Mouse (Mus musculus) cerebellum, adult (tissue): ENCODE measurements around the gene Csnk2a1.
"Not testable (repeated sequence)": the region's sequence is repeated elsewhere in the genome, so short reads cannot be mapped to it uniquely, and the experiment has no call there.

Experiments used
- ATAC-seq: cut with Nextera tagmentation; 2 replicates; pipeline ENCODE4 v1.9.2; 2017; ENCODE audit warnings: mild to moderate bottlenecking, moderate library complexity, mixed read lengths; ENCODE audit not compliant: insufficient number of reproducible peaks, low FRiP score, low TSS enrichment

The Csnk2a1 gene

GRCm38 (mm10) chr2:152230046-152230445, 3.4 kb downstream of the Csnk2a1 start:
- no peak for ATAC-seq

GRCm38 (mm10) chr2:152237926-152238325, 11.3 kb downstream of the Csnk2a1 start:
- ATAC-seq = no peak

- no peak for ATAC-seq
These were observed 13.9 kb downstream of the Csnk2a1 start for GRCm38 (mm10) chr2:152240580-152240979.

GRCm38 (mm10) chr2:152247213-152247612, 20.6 kb downstream of the Csnk2a1 start:
- no peak for ATAC-seq

- ATAC-seq = no peak
These were observed 23.9 kb downstream of the Csnk2a1 start for GRCm38 (mm10) chr2:152250511-152250910.

- no peak for ATAC-seq
These were observed 33.1 kb downstream of the Csnk2a1 start for GRCm38 (mm10) chr2:152259739-152260138.

- ATAC-seq = no peak
These were observed 47.0 kb downstream of the Csnk2a1 start for GRCm38 (mm10) chr2:152273639-152274038.

GRCm38 (mm10) chr2:152281407-152281806, 54.8 kb downstream of the Csnk2a1 start:
- ATAC-seq = no peak

GRCm38 (mm10) chr2:152287560-152287959, 60.9 kb downstream of the Csnk2a1 start:
- no peak for ATAC-seq

- ATAC-seq = no peak
These were observed 61.4 kb downstream of the Csnk2a1 start for GRCm38 (mm10) chr2:152288046-152288445.

GRCm38 (mm10) chr2:152289623-152290022, 63.0 kb downstream of the Csnk2a1 start:
- ATAC-seq = not testable (repeated sequence)

GRCm38 (mm10) chr2:152292475-152292874, 65.8 kb downstream of the Csnk2a1 start:
- no peak for ATAC-seq

- peak; percentile 36 for ATAC-seq
These were observed 66.6 kb downstream of the Csnk2a1 start for GRCm38 (mm10) chr2:152293179-152293726.

- peak; percentile 90 for ATAC-seq
These were observed 67.3 kb downstream of the Csnk2a1 start, which contains the start of gene Tbc1d20 for GRCm38 (mm10) chr2:152293727-152294475. Gene Tbc1d20 (plus strand): TSS chr2:152293828.

- no peak for ATAC-seq
These were observed 67.9 kb downstream of the Csnk2a1 start for GRCm38 (mm10) chr2:152294541-152294940.

GRCm38 (mm10) chr2:152302862-152303261, 76.2 kb downstream of the Csnk2a1 start:
- no peak for ATAC-seq

GRCm38 (mm10) chr2:152303781-152304180, 77.1 kb downstream of the Csnk2a1 start:
- no peak for ATAC-seq

- ATAC-seq = no peak
These were observed 78.8 kb downstream of the Csnk2a1 start for GRCm38 (mm10) chr2:152305480-152305879.

- no peak for ATAC-seq
These were observed 80.5 kb downstream of the Csnk2a1 start for GRCm38 (mm10) chr2:152307186-152307585.

- ATAC-seq = no peak
These were observed 86.4 kb downstream of the Csnk2a1 start for GRCm38 (mm10) chr2:152312996-152313395.

- no peak for ATAC-seq
These were observed 87.3 kb downstream of the Csnk2a1 start for GRCm38 (mm10) chr2:152313926-152314325.

- no peak for ATAC-seq
These were observed 90.4 kb downstream of the Csnk2a1 start for GRCm38 (mm10) chr2:152317054-152317453.
